In the genomic region with DNA sequence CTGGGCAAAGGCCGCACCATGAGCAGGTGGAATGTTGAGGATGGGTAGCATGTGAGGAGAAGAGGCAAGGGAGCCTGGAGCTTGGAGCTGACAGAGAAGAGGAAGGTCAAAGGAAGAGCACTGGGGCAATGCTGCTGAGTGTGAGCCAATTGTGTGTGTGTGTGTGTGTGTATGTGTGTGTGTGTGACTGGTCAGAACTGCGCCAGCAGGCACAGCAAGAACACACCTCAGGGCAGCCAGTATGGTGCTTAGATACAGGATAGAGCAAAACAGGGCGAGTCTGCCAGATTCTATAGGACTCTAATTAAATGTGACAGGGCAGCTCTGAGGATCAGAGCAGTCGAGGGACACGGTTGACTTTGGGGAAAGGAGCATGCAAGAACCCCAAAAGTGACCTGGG, we compare ENCODE assay signal across 18 mouse cellular contexts. TPM values are rescaled to one million over a fixed set of nuclear protein-coding genes. Genes with fewer than 3 reads are reported as not detected.
DNase-seq lines count a peak whose midpoint lies in the region; ATAC-seq and TF ChIP-seq lines count a peak whose summit lies in the region.
"Had no signal": no experiment of that assay in that cellular context is flagged by ENCODE, and none has a peak within 500 bp of the region (broad histone marks: within the 10 kb centered on the region; RNA-seq: fewer than 3 reads in every experiment).

No protein-coding gene starts in this region.

- ATAC-seq in heart, embryonic 14.5 days (ENCODE audit: insufficient number of reproducible peaks, insufficient read depth, low FRiP score, low read depth) = no peak
- no peak for ATAC-seq in limb, embryonic 12.5 days (ENCODE audit: insufficient number of reproducible peaks, insufficient read depth, low FRiP score, low TSS enrichment, low read depth)
- no peak for ATAC-seq in limb, embryonic 14.5 days (ENCODE audit: low FRiP score, low read depth)

- H3K36me3 ChIP-seq in heart, embryonic 14.5 days (ENCODE audit: control insufficient read depth, insufficient read depth, low read length) = peaks cover 62% of the 10 kb centered on the region
- H3K36me3 ChIP-seq in limb, embryonic 12.5 days = peaks cover 59% of the 10 kb centered on the region
- peaks cover 63% of the 10 kb centered on the region for H3K36me3 ChIP-seq in limb, embryonic 10.5 days
- peaks cover 38% of the 10 kb centered on the region for H3K36me3 ChIP-seq in limb, embryonic 14.5 days (ENCODE audit: control insufficient read depth, insufficient read depth, low read length)

- WGBS in heart, embryonic 14.5 days = 73% methylated on average over 5 of the region's 5 CpGs
- 92% methylated on average over 5 of the region's 5 CpGs for WGBS in limb, embryonic 12.5 days
- 91% methylated on average over 5 of the region's 5 CpGs for WGBS in limb, embryonic 10.5 days
- 90% methylated on average over 5 of the region's 5 CpGs for WGBS in limb, embryonic 14.5 days

- H3K9me3 ChIP-seq in heart, embryonic 14.5 days (ENCODE audit: control insufficient read depth, low read length) = no peaks in the 10 kb centered on the region
- H3K9me3 ChIP-seq in limb, embryonic 12.5 days = no peaks in the 10 kb centered on the region
- H3K9me3 ChIP-seq in limb, embryonic 10.5 days (replicated peaks) = no peaks in the 10 kb centered on the region
- H3K9me3 ChIP-seq in limb, embryonic 14.5 days (ENCODE audit: control insufficient read depth, low read length) = no peaks in the 10 kb centered on the region
- H3K9me3 ChIP-seq: embryonic facial prominence, embryonic 13.5 days had no signal

- TF ChIP-seq POLR2A in limb, embryonic 14.5 days (IDR thresholded peaks at IDR 0.05; ENCODE audit: borderline replicate concordance, extremely low read depth, insufficient read depth, insufficient read length) = no peak

- peak; percentile 54 for DNase-seq in cerebellum, adult 11-12 months
- no peak for DNase-seq in cerebellum, adult 9-10 months
- DNase-seq in heart, adult 8-10 months (ENCODE audit: low spot score) = no peak
- no peak for DNase-seq in limb, embryonic 10.5 days (ENCODE audit: low spot score)
- DNase-seq in limb, embryonic 14.5 days (ENCODE audit: low spot score) = no peak
- DNase-seq in adrenal gland, adult 2 months = no peak
- DNase-seq: cerebellum, adult 11 months; gastrocnemius, postnatal 36 days; kidney, adult 11 months; kidney, postnatal 10 days; lung, adult 18-20 months; right cerebral cortex, adult 18-20 months; thymus, adult 2 months had no signal

- no peak overlapping the region; a peak in 1 of 4 replicates for H3K4me3 ChIP-seq in heart, embryonic 14.5 days (ENCODE audit: control insufficient read depth in 1 of 2, insufficient read depth in 1 of 2, low read depth in 1 of 2, low read length in 2 of 2)
- H3K4me3 ChIP-seq in limb, embryonic 12.5 days (replicated peaks) = no peak overlapping the region
- H3K4me3 ChIP-seq in limb, embryonic 10.5 days = no peak overlapping the region
- H3K4me3 ChIP-seq in limb, embryonic 14.5 days (replicated peaks; ENCODE audit: low read length) = no peak overlapping the region
- H3K4me3 ChIP-seq: embryonic facial prominence, embryonic 13.5 days; left cerebral cortex, adult 2 months had no signal

- peaks cover 30 to 72% of the 10 kb centered on the region in 2 experiments for H3K4me1 ChIP-seq in heart, embryonic 14.5 days (ENCODE audit: control insufficient read depth in 2 of 2, insufficient read depth in 2 of 2, low read length in 2 of 2)
- peaks cover 37% of the 10 kb centered on the region for H3K4me1 ChIP-seq in limb, embryonic 12.5 days (replicated peaks)
- peaks cover 30% of the 10 kb centered on the region for H3K4me1 ChIP-seq in limb, embryonic 10.5 days
- peaks cover 17% of the 10 kb centered on the region for H3K4me1 ChIP-seq in limb, embryonic 14.5 days (ENCODE audit: control insufficient read depth, insufficient read depth, low read length)

- no peaks in the 10 kb centered on the region for H3K27me3 ChIP-seq in heart, embryonic 14.5 days (ENCODE audit: control insufficient read depth, insufficient read depth, low read length)
- no peaks in the 10 kb centered on the region for H3K27me3 ChIP-seq in limb, embryonic 12.5 days
- no peaks in the 10 kb centered on the region for H3K27me3 ChIP-seq in limb, embryonic 10.5 days (ENCODE audit: low read depth, poor library complexity, severe bottlenecking)
- H3K27me3 ChIP-seq in limb, embryonic 14.5 days (ENCODE audit: control insufficient read depth, insufficient read depth, low read length) = no peaks in the 10 kb centered on the region
- H3K27me3 ChIP-seq: embryonic facial prominence, embryonic 13.5 days had no signal

- H3K4me2 ChIP-seq in heart, embryonic 14.5 days (ENCODE audit: low read length) = peak overlapping the region; percentile 76; the same call in 1 of the 2 replicates
- H3K4me2 ChIP-seq in limb, embryonic 12.5 days = no peak overlapping the region
- H3K4me2 ChIP-seq in limb, embryonic 14.5 days (replicated peaks; ENCODE audit: low read depth, low read length, severe bottlenecking) = no peak overlapping the region
- H3K4me2 ChIP-seq: midbrain, embryonic 11.5 days had no signal

- peak overlapping the region in 1 of 2 experiments; percentile 41; a peak in 2 of 4 replicates for H3K27ac ChIP-seq in heart, embryonic 14.5 days (replicated peaks in 1 of 2; ENCODE audit: control insufficient read depth in 1 of 2, insufficient read depth in 1 of 2, low read depth in 2 of 2, low read length in 2 of 2)
- H3K27ac ChIP-seq in limb, embryonic 12.5 days = peak overlapping the region; percentile 42; the same call in 1 of the 2 replicates
- H3K27ac ChIP-seq in limb, embryonic 10.5 days = no peak overlapping the region
- peak overlapping the region; percentile 52 for H3K27ac ChIP-seq in limb, embryonic 14.5 days (replicated peaks; ENCODE audit: low read depth, low read length)
- H3K27ac ChIP-seq: embryonic facial prominence, embryonic 13.5 days; left cerebral cortex, adult 2 months had no signal

- peak overlapping the region; percentile 100 for H3K9ac ChIP-seq in heart, embryonic 14.5 days (ENCODE audit: low read length)
- H3K9ac ChIP-seq in limb, embryonic 12.5 days (replicated peaks) = no peak overlapping the region
- H3K9ac ChIP-seq in limb, embryonic 14.5 days (ENCODE audit: low read depth, low read length, severe bottlenecking) = no peak overlapping the region
- H3K9ac ChIP-seq: embryonic facial prominence, embryonic 13.5 days had no signal

RNA-seq across cellular contexts. Expression of gene Wdr1, which starts 4.2 kb away (rescaled TPM):
- polyA plus RNA-seq in heart, embryonic 14.5 days (2014; fragmentation: Nextera tagmentation; extraction: Ambion mirVana) = 252 TPM in 2 replicates
- total RNA-seq in heart, adult 8-10 months (2022) = 100 to 1,000 TPM; 109 to 129 (median 118) TPM
- 188 and 191 TPM in 2 replicates for polyA plus RNA-seq in limb, embryonic 12.5 days (2016; fragmentation: Nextera tagmentation; extraction: Ambion mirVana)
- polyA plus RNA-seq in limb, embryonic 10.5 days (2016; fragmentation: Nextera tagmentation; extraction: Ambion mirVana) = 197 and 214 TPM in 2 replicates
- 136 and 143 TPM in 2 replicates for polyA plus RNA-seq in limb, embryonic 14.5 days (2012; rRNA removed)
- polyA plus RNA-seq in limb, embryonic 14.5 days (2014; fragmentation: Nextera tagmentation; extraction: Ambion mirVana) = 231 and 246 TPM in 2 replicates
- total RNA-seq in adrenal gland, adult 2 months (2021) = 100 to 1,000 TPM; 149 to 155 TPM
- polyA plus RNA-seq in adrenal gland, adult 2 months (2012; rRNA removed) = 62.9 and 65.8 TPM in 2 replicates

RNA-seq across cellular contexts. Expression of gene Slc2a9, which starts 55.9 kb away (rescaled TPM):
- 0.32 and 0.35 TPM in 2 replicates for polyA plus RNA-seq in heart, embryonic 14.5 days (2014; fragmentation: Nextera tagmentation; extraction: Ambion mirVana)
- total RNA-seq in heart, adult 8-10 months (2022) = 1 to 10 TPM in 3 of 4 experiments, under 1 TPM in 1; 0.94 to 2.1 (median 1.6) TPM
- 0.36 and 0.69 TPM in 2 replicates for polyA plus RNA-seq in limb, embryonic 12.5 days (2016; fragmentation: Nextera tagmentation; extraction: Ambion mirVana)
- 0.13 TPM in 1 of 2 replicates, not detected in the other for polyA plus RNA-seq in limb, embryonic 10.5 days (2016; fragmentation: Nextera tagmentation; extraction: Ambion mirVana)
- polyA plus RNA-seq in limb, embryonic 14.5 days (2012; rRNA removed) = 0.51 and 0.85 TPM in 2 replicates
- 0.57 and 0.66 TPM in 2 replicates for polyA plus RNA-seq in limb, embryonic 14.5 days (2014; fragmentation: Nextera tagmentation; extraction: Ambion mirVana)
- 1 to 10 TPM; 1.3 to 2.1 TPM for total RNA-seq in adrenal gland, adult 2 months (2021)
- 2.3 and 2.8 TPM in 2 replicates for polyA plus RNA-seq in adrenal gland, adult 2 months (2012; rRNA removed)
